Mouse (Mus musculus): ENCODE measurements around the gene Rps16. TPM values are rescaled to one million over a fixed set of nuclear protein-coding genes. Genes with fewer than 3 reads are reported as not detected.

Rps16 gene
- polyA plus RNA-seq, 1 experiment: 6,019 TPM

DNA sequence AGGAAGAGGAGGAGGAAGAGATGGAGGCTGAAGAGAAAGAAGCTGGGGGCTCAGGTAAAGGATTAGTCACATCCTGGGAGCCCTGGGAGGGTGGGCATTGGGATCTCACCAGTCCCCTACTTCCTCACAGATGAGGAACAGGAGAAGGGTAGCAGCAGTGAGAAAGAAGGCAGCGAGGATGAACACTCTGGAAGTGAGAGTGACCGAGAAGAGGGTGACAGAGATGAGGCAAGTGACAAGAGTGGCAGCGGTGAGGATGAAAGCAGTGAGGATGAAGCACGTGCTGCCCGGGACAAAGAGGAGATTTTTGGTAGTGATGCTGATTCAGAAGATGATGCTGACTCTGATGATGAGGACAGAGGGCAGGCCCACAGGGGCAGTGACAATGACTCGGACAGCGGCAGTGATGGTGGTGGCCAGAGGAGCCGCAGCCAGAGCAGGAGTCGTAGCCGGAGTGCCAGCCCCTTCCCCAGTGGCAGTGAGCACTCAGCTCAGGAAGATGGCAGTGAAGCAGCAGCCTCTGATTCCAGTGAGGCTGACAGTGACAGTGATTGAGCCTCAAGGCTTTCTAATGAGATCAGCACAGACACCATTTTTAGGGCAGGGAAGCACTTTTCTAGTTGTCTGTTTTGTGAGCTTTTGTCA is 48.4 kb downstream of the Rps16 start:
- Histone ChIP-seq H3K36me3 (ENCODE audit: control insufficient read depth, insufficient read depth) (peaks cover 42% of the 10 kb centered on the region), H3K27me3 (ENCODE audit: control insufficient read depth, insufficient read depth, insufficient read length) (no peaks in the 10 kb centered on the region), H3ac (ENCODE audit: control insufficient read depth, insufficient read length, low read depth) (no peak overlapping the region), H3K79me3 (ENCODE audit: low read depth) (peaks cover 6% of the 10 kb centered on the region), H3K4me3 (ENCODE audit: insufficient read depth, poor library complexity, severe bottlenecking) (no peak overlapping the region), H3K79me2 (ENCODE audit: control insufficient read depth, insufficient read depth) (peaks cover 8% of the 10 kb centered on the region)
- no peak for TF ChIP-seq USF1 (IDR thresholded peaks at IDR 0.05; ENCODE audit: low read depth)
- no peak for TF ChIP-seq MAX (IDR thresholded peaks at IDR 0.05)
- no peak for TF ChIP-seq MYOG (IDR thresholded peaks at IDR 0.05; ENCODE audit: control insufficient read depth, extremely low read depth, insufficient read length)
- TF ChIP-seq FOSL1 (IDR thresholded peaks at IDR 0.05; ENCODE audit: insufficient read depth, low read length, poor library complexity, severe bottlenecking): no peak
- TF ChIP-seq MYOD1 (IDR thresholded peaks at IDR 0.05; ENCODE audit: control insufficient read depth, insufficient read length, low read depth): no peak
- no peak for TF ChIP-seq CTCF (IDR thresholded peaks at IDR 0.05; ENCODE audit: control insufficient read depth, insufficient read depth, insufficient read length)
- no peak for TF ChIP-seq CEBPB (IDR thresholded peaks at IDR 0.05; ENCODE audit: low read depth)

DNA sequence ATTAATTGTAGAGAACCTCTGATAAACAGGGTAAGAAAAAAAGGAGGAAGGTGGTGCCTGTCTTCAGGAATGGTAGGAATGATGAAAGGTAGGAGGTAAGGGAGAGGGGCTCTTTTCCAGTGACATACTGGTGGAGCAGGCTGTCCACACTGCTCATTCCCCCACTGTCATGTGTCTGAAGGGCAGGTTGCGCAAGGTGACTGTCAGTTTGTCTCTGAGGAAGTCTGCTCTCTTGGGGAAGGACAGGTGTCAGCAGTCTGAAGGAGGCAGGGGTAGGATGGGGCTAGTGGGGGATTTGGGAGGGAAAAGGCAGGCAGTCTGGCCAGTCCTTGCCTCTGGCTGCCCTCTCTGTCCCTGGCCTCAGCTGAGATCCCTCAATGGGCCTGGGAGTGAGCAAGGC is 50.6 kb downstream of the Rps16 start:
- no peaks in the 10 kb centered on the region for H3K27me3 ChIP-seq (ENCODE audit: control insufficient read depth, insufficient read depth, insufficient read length)
- H3K4me3 ChIP-seq (ENCODE audit: insufficient read depth, poor library complexity, severe bottlenecking): no peak overlapping the region
- no peak for TF ChIP-seq MYOD1 (IDR thresholded peaks at IDR 0.05; ENCODE audit: control insufficient read depth, insufficient read length, low read depth)
- TF ChIP-seq MAX (IDR thresholded peaks at IDR 0.05): no peak
- no peak for TF ChIP-seq USF1 (IDR thresholded peaks at IDR 0.05; ENCODE audit: low read depth)
- no peak for TF ChIP-seq MYOG (IDR thresholded peaks at IDR 0.05; ENCODE audit: control insufficient read depth, extremely low read depth, insufficient read length)
- TF ChIP-seq CEBPB (IDR thresholded peaks at IDR 0.05; ENCODE audit: low read depth): peak; percentile 37
- H3K36me3 ChIP-seq (ENCODE audit: control insufficient read depth, insufficient read depth): peaks cover 50% of the 10 kb centered on the region
- no peak overlapping the region for H3ac ChIP-seq (ENCODE audit: control insufficient read depth, insufficient read length, low read depth)
- H3K79me2 ChIP-seq (ENCODE audit: control insufficient read depth, insufficient read depth): no peaks in the 10 kb centered on the region
- no peaks in the 10 kb centered on the region for H3K79me3 ChIP-seq (ENCODE audit: low read depth)

DNA sequence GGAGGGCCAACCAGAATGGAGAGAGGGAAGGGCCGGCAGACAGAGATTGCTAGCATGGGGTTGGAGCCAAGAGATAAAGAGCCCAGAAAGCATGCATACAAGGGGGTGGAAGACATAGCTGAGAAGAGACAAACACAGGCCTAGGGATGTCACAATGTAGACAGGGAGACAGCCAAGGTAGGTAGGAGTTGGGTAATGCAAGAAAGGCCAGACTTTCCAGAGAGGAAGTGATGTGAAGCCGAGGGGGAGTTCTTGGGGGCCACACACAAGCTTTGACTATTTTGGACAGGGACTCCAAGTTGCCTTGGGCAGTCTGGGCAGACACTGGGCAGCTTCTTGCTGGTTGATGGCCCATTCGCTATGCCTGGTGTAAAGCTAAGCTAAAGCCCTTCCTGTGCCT is 51.5 kb downstream of the Rps16 start:
- H3K79me3 ChIP-seq (ENCODE audit: low read depth): no peaks in the 10 kb centered on the region
- TF ChIP-seq MAX (IDR thresholded peaks at IDR 0.05) (no peak), FOSL1 (IDR thresholded peaks at IDR 0.05; ENCODE audit: insufficient read depth, low read length, poor library complexity, severe bottlenecking) (no peak), CEBPB (IDR thresholded peaks at IDR 0.05; ENCODE audit: low read depth) (no peak), MYOG (IDR thresholded peaks at IDR 0.05; ENCODE audit: control insufficient read depth, extremely low read depth, insufficient read length) (no peak), MYOD1 (IDR thresholded peaks at IDR 0.05; ENCODE audit: control insufficient read depth, insufficient read length, low read depth) (no peak), USF1 (IDR thresholded peaks at IDR 0.05; ENCODE audit: low read depth) (no peak), CTCF (IDR thresholded peaks at IDR 0.05; ENCODE audit: control insufficient read depth, insufficient read depth, insufficient read length) (no peak)
- H3ac ChIP-seq (ENCODE audit: control insufficient read depth, insufficient read length, low read depth): no peak overlapping the region
- H3K27me3 ChIP-seq (ENCODE audit: control insufficient read depth, insufficient read depth, insufficient read length): no peaks in the 10 kb centered on the region
- H3K36me3 ChIP-seq (ENCODE audit: control insufficient read depth, insufficient read depth): peaks cover 50% of the 10 kb centered on the region
- no peak overlapping the region for H3K4me3 ChIP-seq (ENCODE audit: insufficient read depth, poor library complexity, severe bottlenecking)
- no peaks in the 10 kb centered on the region for H3K79me2 ChIP-seq (ENCODE audit: control insufficient read depth, insufficient read depth)

Other genes with a start within 250 kb of the Rps16 start
- 0.62 TPM for gene 9530053A07Rik, start 221.2 kb upstream of the Rps16 start, polyA plus RNA-seq (2012; fragmentation: generic; extraction: Trizol)
- 410 TPM for gene Fbl, start 180.9 kb upstream of the Rps16 start, polyA plus RNA-seq (2012; fragmentation: generic; extraction: Trizol)
- 5.3 TPM for gene Dyrk1b, start 171.2 kb upstream of the Rps16 start, polyA plus RNA-seq (2012; fragmentation: generic; extraction: Trizol)
- 6.9 TPM for gene Eid2, start 82.8 kb upstream of the Rps16 start, polyA plus RNA-seq (2012; fragmentation: generic; extraction: Trizol)
- gene Eid2b, start 72.9 kb upstream of the Rps16 start, polyA plus RNA-seq (2012; fragmentation: generic; extraction: Trizol): 4.3 TPM
- not detected for gene Selenov, start 59.5 kb upstream of the Rps16 start, polyA plus RNA-seq (2012; fragmentation: generic; extraction: Trizol)
- 0.06 TPM for gene Dll3, start 48.4 kb upstream of the Rps16 start, polyA plus RNA-seq (2012; fragmentation: generic; extraction: Trizol)
- 130 TPM for gene Timm50, start 38.6 kb upstream of the Rps16 start, polyA plus RNA-seq (2012; fragmentation: generic; extraction: Trizol)
- 82.4 TPM for gene Supt5, start 11.9 kb upstream of the Rps16 start, polyA plus RNA-seq (2012; fragmentation: generic; extraction: Trizol)
- 29.0 TPM for gene Plekhg2, start 21.9 kb downstream of the Rps16 start, polyA plus RNA-seq (2012; fragmentation: generic; extraction: Trizol)
- 11.2 TPM for gene Zfp36, start 29.6 kb downstream of the Rps16 start, polyA plus RNA-seq (2012; fragmentation: generic; extraction: Trizol)
- gene Med29, start 42.1 kb downstream of the Rps16 start, polyA plus RNA-seq (2012; fragmentation: generic; extraction: Trizol): 55.6 TPM
- gene Paf1, start 42.3 kb downstream of the Rps16 start, polyA plus RNA-seq (2012; fragmentation: generic; extraction: Trizol): 44.3 TPM
- gene Gmfg, start 86.8 kb downstream of the Rps16 start, polyA plus RNA-seq (2012; fragmentation: generic; extraction: Trizol): not detected
- gene Lrfn1, start 101.3 kb downstream of the Rps16 start, polyA plus RNA-seq (2012; fragmentation: generic; extraction: Trizol): not detected
- gene Ifnl2, start 159.8 kb downstream of the Rps16 start, polyA plus RNA-seq (2012; fragmentation: generic; extraction: Trizol): not detected
- not detected for gene Ifnl3, start 172.2 kb downstream of the Rps16 start, polyA plus RNA-seq (2012; fragmentation: generic; extraction: Trizol)
- gene Sycn, start 190.2 kb downstream of the Rps16 start, polyA plus RNA-seq (2012; fragmentation: generic; extraction: Trizol): not detected
- gene Nccrp1, start 196.6 kb downstream of the Rps16 start, polyA plus RNA-seq (2012; fragmentation: generic; extraction: Trizol): not detected
- 42.6 TPM for gene Samd4b, start 247.5 kb downstream of the Rps16 start, polyA plus RNA-seq (2012; fragmentation: generic; extraction: Trizol)
- gene Pak4, start 247.5 kb downstream of the Rps16 start, polyA plus RNA-seq (2012; fragmentation: generic; extraction: Trizol): 33.4 TPM